Mouse (Mus musculus): Measurements from ENCODE around the gene Slfn9. TPM values are rescaled to one million over a fixed set of nuclear protein-coding genes. Genes with fewer than 3 reads are reported as not detected.
A peak's percentile ranks its signal among the peaks of the same experiment; 100 is the strongest.
"Not testable (repeated sequence)": the region's sequence is repeated elsewhere in the genome, so short reads cannot be mapped to it uniquely, and the experiment has no call there.

Gene Slfn9
- polyA plus RNA-seq, 1 experiment from 2014 or later, result 8.2 TPM

DNA sequence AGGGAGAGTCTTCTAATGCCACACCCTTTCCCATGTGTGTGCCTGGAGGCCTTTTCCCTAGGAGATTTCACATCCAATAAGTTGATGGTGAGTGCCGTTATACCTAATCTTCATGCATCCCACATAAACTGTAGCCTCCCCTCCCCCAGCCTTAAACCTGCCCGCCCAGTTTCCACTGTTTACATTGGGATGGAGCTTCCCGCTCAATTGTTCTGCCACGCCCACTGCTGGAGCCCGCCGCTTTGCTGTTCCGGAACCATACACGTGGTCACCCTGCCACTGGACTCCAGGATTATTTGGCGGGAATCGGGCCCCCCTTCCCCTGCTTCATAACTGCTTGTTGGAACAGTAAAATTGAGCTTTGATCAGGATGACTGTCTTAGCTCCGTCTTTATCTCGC lies 2.3 kb downstream of the Slfn9 start:
- no peaks in the 10 kb centered on the region for H3K9me3 ChIP-seq
- ATAC-seq (ENCODE audit: low FRiP score, low read depth), result no peak
- H3K4me2 ChIP-seq (replicated peaks), result peak overlapping the region; percentile 35; the same call in 1 of the 2 replicates
- H3K9ac ChIP-seq, result no peak overlapping the region
- no peak overlapping the region for H3K27ac ChIP-seq
- no peak overlapping the region for H3K4me3 ChIP-seq
- peaks cover 13% of the 10 kb centered on the region for H3K4me1 ChIP-seq
- H3K36me3 ChIP-seq, result 0 out of 2 replicates have a peak, but pooled peaks cover 2% of the 10 kb centered on the region
- no peaks in the 10 kb centered on the region; the same call in 1 of the 2 replicates for H3K27me3 ChIP-seq (replicated peaks)
- WGBS, result 34% methylated on average over 12 of the region's 12 CpGs

DNA sequence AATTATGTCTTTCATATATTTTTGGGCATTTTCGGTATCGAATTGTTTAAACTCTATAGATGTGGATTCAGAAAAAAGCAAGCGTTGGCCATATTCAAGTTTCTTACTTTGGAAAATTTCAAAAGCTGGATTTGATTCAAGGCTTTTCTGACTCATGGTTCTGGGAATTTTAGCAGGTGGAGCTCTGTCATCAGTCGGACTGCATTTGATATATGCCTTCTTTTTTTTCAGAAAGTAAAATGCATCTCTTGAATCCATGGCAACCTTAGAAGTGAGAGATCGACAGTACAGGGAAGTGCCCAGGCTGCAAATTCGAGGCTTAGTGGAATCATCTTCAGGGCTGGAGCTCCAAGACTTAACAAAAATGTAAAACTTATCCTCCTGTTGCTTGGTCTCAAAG lies 4.0 kb downstream of the Slfn9 start:
- H3K4me1 ChIP-seq, result peaks cover 13% of the 10 kb centered on the region
- no peak for ATAC-seq (ENCODE audit: low FRiP score, low read depth)
- WGBS, result 87% methylated on average over 6 of the region's 6 CpGs
- H3K27me3 ChIP-seq (replicated peaks), result no peaks in the 10 kb centered on the region; the same call in 1 of the 2 replicates
- no peak overlapping the region for H3K27ac ChIP-seq
- H3K4me3 ChIP-seq, result no peak overlapping the region
- no peak overlapping the region for H3K4me2 ChIP-seq (replicated peaks)
- no peak overlapping the region for H3K9ac ChIP-seq
- H3K36me3 ChIP-seq, result 0 out of 2 replicates have a peak, but pooled peaks cover 2% of the 10 kb centered on the region
- H3K9me3 ChIP-seq, result no peaks in the 10 kb centered on the region

DNA sequence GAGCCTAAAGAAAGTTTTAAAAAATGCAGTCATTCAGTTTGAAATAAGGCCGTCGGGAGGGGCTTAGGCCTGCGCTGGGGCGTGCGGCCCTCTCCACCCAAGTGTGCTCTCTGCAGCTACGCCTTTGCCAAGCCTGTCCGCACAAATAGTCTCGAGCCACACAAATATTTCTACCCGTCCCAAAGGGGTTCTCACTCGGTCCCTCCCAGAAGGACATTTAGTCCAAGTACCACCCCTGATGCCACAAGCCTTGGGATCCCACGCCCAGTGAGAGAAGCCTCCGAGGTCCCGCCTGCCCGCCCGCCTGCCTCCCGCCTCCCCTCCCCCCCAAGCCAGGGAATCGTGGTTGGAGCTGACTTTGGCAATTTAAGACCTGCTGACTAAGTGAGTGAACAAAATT lies 8.4 kb downstream of the Slfn9 start:
- H3K4me2 ChIP-seq (replicated peaks), result no peak overlapping the region
- H3K36me3 ChIP-seq, result peaks cover 5% of the 10 kb centered on the region; the same call in 1 of the 2 replicates
- H3K27ac ChIP-seq, result no peak overlapping the region
- no peaks in the 10 kb centered on the region for H3K27me3 ChIP-seq (replicated peaks)
- no peak overlapping the region for H3K4me3 ChIP-seq
- no peak for ATAC-seq (ENCODE audit: low FRiP score, low read depth)
- no peaks in the 10 kb centered on the region for H3K9me3 ChIP-seq
- no peak overlapping the region for H3K9ac ChIP-seq
- 89% methylated on average over 17 of the region's 17 CpGs for WGBS
- no peaks in the 10 kb centered on the region for H3K4me1 ChIP-seq

DNA sequence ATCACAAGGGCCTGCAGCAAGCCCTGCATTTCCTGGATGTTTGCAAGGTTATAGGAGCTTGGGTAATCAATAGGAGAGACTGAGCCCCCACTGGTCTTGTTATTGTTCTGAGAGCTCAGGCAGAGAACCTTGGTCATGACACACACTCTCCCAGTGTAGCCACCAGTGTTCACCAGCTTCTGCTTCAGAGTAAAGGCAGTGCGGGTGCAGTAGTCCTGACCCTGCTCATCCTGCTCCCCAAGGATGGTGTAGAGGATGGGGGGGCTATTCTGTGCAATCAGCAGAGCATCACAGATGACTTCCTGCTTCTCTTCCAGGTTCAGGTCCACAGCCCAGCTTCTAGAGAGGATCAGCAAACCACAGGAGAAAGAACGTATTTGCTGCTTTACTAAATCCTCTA lies 9.2 kb downstream of the Slfn9 start:
- not testable (repeated sequence) for H3K27me3 ChIP-seq (replicated peaks); H3K4me1 ChIP-seq; H3K9me3 ChIP-seq; H3K4me3 ChIP-seq; H3K36me3 ChIP-seq; ATAC-seq (ENCODE audit: low FRiP score, low read depth); H3K4me2 ChIP-seq (replicated peaks); H3K9ac ChIP-seq; H3K27ac ChIP-seq
- 92% methylated on average over 2 of the region's 2 CpGs for WGBS

DNA sequence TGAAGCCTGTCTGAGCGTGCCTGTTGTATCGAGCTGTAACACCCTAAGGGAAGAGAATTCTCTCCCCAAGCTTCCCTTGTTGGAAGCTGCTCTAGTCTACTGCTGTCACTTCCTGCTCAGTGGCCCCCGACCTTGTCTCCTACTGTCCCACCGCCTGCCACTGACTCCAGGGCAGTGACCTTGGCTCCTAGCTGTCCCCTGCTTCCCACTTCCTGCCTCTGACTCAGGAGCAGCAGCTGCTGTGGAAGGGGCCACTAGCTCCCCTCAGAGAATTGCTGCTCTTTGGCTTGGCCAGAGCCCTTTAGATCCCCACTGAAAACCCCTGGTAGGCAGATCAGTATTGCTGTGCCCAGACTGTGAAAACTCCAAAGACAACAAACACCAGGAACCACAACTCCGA lies 17.7 kb downstream of the Slfn9 start:
- Histone ChIP-seq H3K9me3 (no peaks in the 10 kb centered on the region), H3K4me3 (no peak overlapping the region), H3K36me3 (no peaks in the 10 kb centered on the region), H3K4me2 (replicated peaks) (no peak overlapping the region), H3K27ac (no peak overlapping the region), H3K27me3 (replicated peaks) (no peaks in the 10 kb centered on the region), H3K9ac (no peak overlapping the region), H3K4me1 (no peaks in the 10 kb centered on the region)
- no peak for ATAC-seq (ENCODE audit: low FRiP score, low read depth)
- WGBS, result 38% methylated on average over 5 of the region's 5 CpGs

DNA sequence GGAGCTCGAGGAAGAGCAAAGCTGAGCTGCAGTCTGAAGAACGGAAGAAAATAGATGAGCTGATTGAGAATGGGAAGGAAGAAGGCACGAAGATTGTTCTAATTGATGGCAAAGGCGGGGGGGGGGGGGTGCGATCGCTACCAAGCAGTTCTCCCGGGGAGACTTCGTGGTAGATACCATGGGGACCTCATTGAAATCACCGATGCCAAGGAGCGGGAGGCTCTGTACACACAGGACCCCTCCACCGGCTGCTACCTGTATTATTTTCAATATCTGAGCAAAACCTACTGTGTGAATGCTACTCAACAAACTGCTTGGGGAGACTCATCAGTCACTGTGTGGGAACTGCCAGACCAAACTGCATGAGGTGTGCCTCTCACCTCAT lies 20.0 kb downstream of the Slfn9 start:
- Histone ChIP-seq H3K36me3 (no peaks in the 10 kb centered on the region), H3K27me3 (replicated peaks) (no peaks in the 10 kb centered on the region), H3K27ac (no peak overlapping the region), H3K9me3 (no peaks in the 10 kb centered on the region), H3K9ac (no peak overlapping the region; the same call in 1 of the 2 replicates), H3K4me3 (no peak overlapping the region), H3K4me2 (replicated peaks) (peak overlapping the region; percentile 55; the same call in 1 of the 2 replicates), H3K4me1 (no peaks in the 10 kb centered on the region)
- 75% methylated on average over 11 of the region's 11 CpGs for WGBS
- no peak for ATAC-seq (ENCODE audit: low FRiP score, low read depth)

DNA sequence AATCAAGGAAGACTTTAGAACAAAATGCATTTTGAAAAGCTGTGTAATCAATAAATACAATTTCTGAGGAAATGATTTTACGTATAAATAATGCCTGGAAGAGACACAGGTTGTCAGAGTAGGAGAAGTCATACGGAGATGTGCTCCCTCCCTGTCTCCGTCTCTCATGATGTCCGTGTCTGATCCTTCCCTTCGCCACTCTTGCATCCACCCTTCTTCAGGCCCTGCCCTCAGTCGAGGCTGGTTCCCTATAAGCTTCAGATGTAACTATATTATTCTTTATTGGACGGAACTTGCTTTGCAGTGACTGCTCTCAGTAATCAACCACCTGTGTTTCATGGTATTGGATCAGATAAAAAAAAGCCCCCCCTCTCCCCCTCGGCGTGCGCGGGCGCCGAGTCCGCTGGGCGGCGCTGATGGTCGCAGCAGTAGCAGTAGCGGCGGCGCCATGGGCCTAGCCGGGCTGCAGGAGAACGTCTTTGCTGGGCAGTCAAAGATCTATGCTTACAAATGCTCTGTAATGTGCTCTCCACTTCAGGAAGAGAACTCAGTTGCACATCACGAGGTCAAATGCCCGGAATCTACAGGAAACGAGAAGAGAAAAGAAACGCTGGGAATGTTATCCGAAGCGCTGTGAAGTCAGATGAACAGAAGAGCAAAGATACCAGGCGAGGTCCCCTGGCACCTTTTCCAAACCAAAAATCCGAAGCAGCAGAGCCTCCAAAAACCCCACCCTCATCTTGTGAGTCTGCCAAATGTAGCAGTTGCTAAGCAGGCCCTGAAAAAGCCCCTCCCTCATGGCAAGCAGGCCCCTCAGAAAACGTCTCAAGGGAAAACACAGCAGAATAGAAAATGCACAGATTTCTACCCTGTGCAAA lies 20.7 kb downstream of the Slfn9 start:
- no peaks in the 10 kb centered on the region for H3K27me3 ChIP-seq (replicated peaks)
- no peak for ATAC-seq (ENCODE audit: low FRiP score, low read depth)
- H3K4me1 ChIP-seq, result no peaks in the 10 kb centered on the region
- 10% methylated on average over 31 of the region's 31 CpGs for WGBS
- 0 out of 2 replicates have a peak overlapping the region, but pooled peaks have one; percentile 3 for H3K4me3 ChIP-seq
- peak overlapping the region; percentile 55 for H3K4me2 ChIP-seq (replicated peaks)
- H3K9me3 ChIP-seq, result no peaks in the 10 kb centered on the region
- H3K27ac ChIP-seq, result no peak overlapping the region
- no peak overlapping the region; the same call in 1 of the 2 replicates for H3K9ac ChIP-seq
- H3K36me3 ChIP-seq, result no peaks in the 10 kb centered on the region

DNA sequence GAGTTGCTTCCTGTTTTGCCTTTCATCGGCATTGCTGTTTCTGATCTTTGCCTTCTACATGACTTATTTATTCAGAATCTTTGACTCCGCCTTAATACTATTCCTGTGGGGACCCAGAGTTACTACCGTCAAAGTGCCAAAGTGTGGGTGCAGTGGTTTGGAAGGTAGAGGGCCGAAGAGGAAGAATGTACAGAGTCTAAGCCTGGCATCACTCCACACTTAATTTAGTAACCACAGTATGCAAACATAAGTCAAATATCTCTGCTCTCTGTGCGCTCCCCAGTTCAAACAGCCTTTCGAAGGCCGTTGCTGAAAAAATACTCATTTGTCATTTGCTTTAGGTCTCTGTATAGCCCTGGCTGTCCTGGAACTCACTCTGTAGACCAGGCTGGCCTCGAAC lies 29.4 kb downstream of the Slfn9 start:
- H3K36me3 ChIP-seq, result no peaks in the 10 kb centered on the region
- H3K9ac ChIP-seq, result no peak overlapping the region
- no peaks in the 10 kb centered on the region for H3K9me3 ChIP-seq
- H3K4me2 ChIP-seq (replicated peaks), result no peak overlapping the region
- no peak overlapping the region for H3K27ac ChIP-seq
- no peaks in the 10 kb centered on the region for H3K27me3 ChIP-seq (replicated peaks)
- H3K4me3 ChIP-seq, result no peak overlapping the region
- ATAC-seq (ENCODE audit: low FRiP score, low read depth), result no peak
- 91% methylated on average over 8 of the region's 8 CpGs for WGBS
- no peaks in the 10 kb centered on the region for H3K4me1 ChIP-seq

DNA sequence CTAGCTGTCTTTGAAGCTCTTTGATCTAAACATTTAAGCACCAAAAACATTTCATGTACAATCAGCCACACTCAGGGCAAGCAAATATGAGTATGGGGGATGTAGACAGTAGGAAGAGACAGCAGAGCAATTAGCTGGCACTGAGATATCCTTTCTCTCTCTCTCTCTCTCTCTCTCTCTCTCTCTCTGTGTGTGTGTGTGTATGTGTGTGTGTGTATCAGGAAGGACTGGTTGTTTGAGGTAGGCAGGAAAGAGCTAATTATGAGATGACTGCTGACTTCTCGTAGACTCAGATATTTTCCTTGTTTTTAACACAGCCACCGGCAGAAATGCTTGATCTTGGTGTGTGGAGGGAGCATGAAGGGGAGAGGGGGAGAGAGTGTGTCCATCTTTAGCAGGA lies 29.9 kb downstream of the Slfn9 start:
- H3K4me3 ChIP-seq, result no peak overlapping the region
- no peak for ATAC-seq (ENCODE audit: low FRiP score, low read depth)
- H3K27me3 ChIP-seq (replicated peaks), result no peaks in the 10 kb centered on the region
- H3K9me3 ChIP-seq, result no peaks in the 10 kb centered on the region
- no peak overlapping the region for H3K4me2 ChIP-seq (replicated peaks)
- 91% methylated on average over 2 of the region's 2 CpGs for WGBS
- no peak overlapping the region for H3K27ac ChIP-seq
- H3K36me3 ChIP-seq, result no peaks in the 10 kb centered on the region
- no peak overlapping the region for H3K9ac ChIP-seq
- no peaks in the 10 kb centered on the region for H3K4me1 ChIP-seq

DNA sequence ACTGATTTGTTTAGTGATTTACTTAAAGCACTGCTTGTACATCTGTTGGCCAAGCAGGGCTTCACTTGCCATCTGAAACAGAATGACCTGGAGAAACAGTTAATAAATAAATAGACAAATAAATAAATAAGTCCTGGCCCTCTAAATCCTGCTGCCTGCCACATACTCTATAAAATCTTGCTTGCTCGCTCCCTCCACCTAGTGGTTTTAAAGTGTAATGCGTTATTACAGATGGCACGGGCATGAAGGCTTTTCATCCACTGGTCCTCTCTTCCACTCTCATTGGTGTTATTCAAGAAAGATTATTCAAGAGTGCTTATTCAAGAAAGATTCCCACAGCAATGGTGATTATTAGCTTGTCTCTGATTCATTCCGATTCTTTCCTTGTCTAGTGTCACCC lies 32.0 kb downstream of the Slfn9 start:
- WGBS, result 21% methylated on average over 4 of the region's 4 CpGs
- Histone ChIP-seq H3K4me3 (no peak overlapping the region), H3K9me3 (no peaks in the 10 kb centered on the region), H3K36me3 (no peaks in the 10 kb centered on the region), H3K27me3 (replicated peaks) (no peaks in the 10 kb centered on the region), H3K9ac (no peak overlapping the region), H3K27ac (no peak overlapping the region), H3K4me1 (no peaks in the 10 kb centered on the region), H3K4me2 (replicated peaks) (no peak overlapping the region)
- no peak for ATAC-seq (ENCODE audit: low FRiP score, low read depth)

DNA sequence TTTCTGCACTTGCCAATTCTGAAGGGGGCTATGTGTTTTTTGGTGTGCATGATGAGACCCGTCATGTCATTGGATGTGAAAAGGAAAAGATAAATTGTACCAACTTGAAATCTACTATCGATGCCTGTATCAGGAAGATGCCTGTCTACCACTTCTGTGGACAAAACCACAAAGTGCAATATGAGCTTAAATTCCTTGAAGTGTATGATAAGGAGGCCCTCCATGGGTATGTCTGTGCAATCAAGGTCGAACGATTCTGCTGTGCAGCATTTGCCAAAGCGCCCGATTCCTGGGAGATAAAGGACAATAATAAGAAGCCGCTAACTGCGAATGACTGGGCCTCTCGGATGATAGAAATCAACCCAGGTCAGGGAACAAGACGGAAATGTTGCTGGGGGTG lies 34.7 kb downstream of the Slfn9 start:
- ATAC-seq (ENCODE audit: low FRiP score, low read depth), result no peak
- 79% methylated on average over 10 of the region's 10 CpGs for WGBS
- H3K27ac ChIP-seq, result no peak overlapping the region

DNA sequence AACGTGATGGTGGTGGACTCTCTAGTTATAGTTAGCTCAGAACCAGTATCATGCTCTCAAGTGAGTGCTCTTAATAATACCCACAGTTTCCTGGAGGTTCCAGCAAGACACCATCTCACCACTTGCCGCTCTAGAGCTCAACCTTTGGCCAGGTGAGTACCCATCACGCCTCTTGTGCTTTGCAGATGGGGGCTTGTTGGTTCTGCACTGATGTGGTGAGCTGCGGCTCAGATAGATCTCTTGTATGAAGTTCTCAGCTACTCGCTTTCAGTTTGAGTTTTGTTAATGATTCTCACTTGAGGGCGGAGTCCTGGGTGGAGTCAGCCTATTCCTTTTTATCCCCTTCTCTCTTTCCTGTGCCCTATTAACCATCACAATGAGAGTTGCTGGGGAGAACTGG lies 37.0 kb downstream of the Slfn9 start:
- Histone ChIP-seq H3K4me3 (no peak overlapping the region), H3K27ac (no peak overlapping the region), H3K9ac (no peak overlapping the region), H3K4me1 (peaks cover 6% of the 10 kb centered on the region; the same call in 1 of the 2 replicates), H3K4me2 (replicated peaks) (no peak overlapping the region), H3K9me3 (no peaks in the 10 kb centered on the region), H3K27me3 (replicated peaks) (peaks cover 37% of the 10 kb centered on the region), H3K36me3 (no peaks in the 10 kb centered on the region)
- WGBS, result 73% methylated on average over 6 of the region's 6 CpGs
- ATAC-seq (ENCODE audit: low FRiP score, low read depth), result no peak

More for the DNA sequence above, 34.7 kb downstream of the Slfn9 start:
- no peaks in the 10 kb centered on the region for H3K4me1 ChIP-seq
- no peak overlapping the region for H3K9ac ChIP-seq
- peaks cover 17% of the 10 kb centered on the region for H3K27me3 ChIP-seq (replicated peaks)
- no peak overlapping the region for H3K4me2 ChIP-seq (replicated peaks)
- no peaks in the 10 kb centered on the region for H3K36me3 ChIP-seq
- no peak overlapping the region for H3K4me3 ChIP-seq
- H3K9me3 ChIP-seq, result no peaks in the 10 kb centered on the region

All from neural tube, embryonic 12.5 days (tissue).